Mouse (Mus musculus) cortical plate, adult 2 months (tissue): ENCODE measurements around the gene Ddx19b.

ENCODE experiments used
- CTCF ChIP-seq: fragments of 200-500 bp; IDR thresholded peaks from 2 replicates; pipeline ENCODE4 v1.5.1; 2011; ENCODE audit warnings: mild to moderate bottlenecking, control low read depth, low read length; ENCODE audit not compliant: insufficient read depth; ENCODE audit errors: extremely low read depth
- POLR2A ChIP-seq: fragments of 200-500 bp; IDR thresholded peaks from 2 replicates; pipeline ENCODE4 v1.6.1; 2011; ENCODE audit warnings: mild to moderate bottlenecking, low read length, control low read depth; ENCODE audit not compliant: insufficient read depth; ENCODE audit errors: extremely low read depth

- no peak for TF ChIP-seq POLR2A
- TF ChIP-seq CTCF = no peak
Observed at GRCm38 (mm10) chr8:111029589-111029988, 2.0 kb downstream of the Ddx19b start.
